Mouse (Mus musculus) forebrain, embryonic 14.5 days (tissue): ENCODE measurements around the gene Mcf2l. TPM values are rescaled to one million over a fixed set of nuclear protein-coding genes. Genes with fewer than 3 reads are reported as not detected.

ENCODE experiments used
- ATAC-seq: fragments of 200-750 bp; cut with Nextera tagmentation; 2 replicates; pipeline ENCODE4 v1.8.0; 2017; ENCODE audit warnings: mild to moderate bottlenecking, moderate library complexity
- DNase-seq: peaks from one replicate; pipeline ENCODE4 v3.0.0-alpha.2; 2015; ENCODE audit warnings: low spot score
- H3K27ac ChIP-seq: fragments of 300-500 bp; sonication (generic); 2 replicates; pipeline ENCODE4 v1.5.1; 2014; ENCODE audit warnings: low read depth, mild to moderate bottlenecking, control low read depth, low read length, moderate library complexity
- H3K27me3 ChIP-seq: fragments of 300-500 bp; sonication (generic); replicated peaks from 2 replicates; pipeline ENCODE4 v1.6.1; 2014; ENCODE audit warnings: low read length, control low read depth, mixed read lengths; ENCODE audit not compliant: control insufficient read depth, insufficient read depth
- H3K36me3 ChIP-seq: fragments of 300-500 bp; sonication (generic); 2 replicates; pipeline ENCODE4 v1.6.1; 2014; ENCODE audit warnings: low read length, control low read depth; ENCODE audit not compliant: control insufficient read depth, insufficient read depth
- H3K4me1 ChIP-seq: fragments of 300-500 bp; sonication (generic); 2 replicates; pipeline ENCODE4 v1.6.1; 2014; ENCODE audit warnings: antibody characterized with exemption, low read length, control low read depth; ENCODE audit not compliant: control insufficient read depth, insufficient read depth
- H3K4me2 ChIP-seq: fragments of 300-500 bp; sonication (generic); 2 replicates; pipeline ENCODE4 v1.6.1; 2014; ENCODE audit warnings: mild to moderate bottlenecking, control low read depth, low read length
- H3K4me3 ChIP-seq: fragments of 300-500 bp; sonication (generic); 2 replicates; pipeline ENCODE4 v1.5.1; 2014; ENCODE audit warnings: low read depth, low read length, control low read depth
- H3K9ac ChIP-seq: fragments of 300-500 bp; sonication (generic); 2 replicates; pipeline ENCODE4 v1.6.1; 2014; ENCODE audit warnings: mild to moderate bottlenecking, low read length, control low read depth, moderate library complexity
- H3K9me3 ChIP-seq: fragments of 300-500 bp; sonication (generic); replicated peaks from 2 replicates; pipeline ENCODE4 v1.6.1; 2016; ENCODE audit warnings: low read length, control low read depth, mixed read lengths; ENCODE audit not compliant: control insufficient read depth
- WGBS: fragments of 180-500 bp; shearing (Covaris S2); extraction: QIAGEN DNeasy Blood & Tissue Kit; methylation state at CpG from one replicate; pipeline ENCODE4 v1.1.7; 2014; 5-methylcytosine and 5-hydroxymethylcytosine counted together
- polyA plus RNA-seq: library from polyadenylated mRNA; unstranded; fragments of >200 nt; fragmentation: Nextera tagmentation; extraction: Ambion mirVana; gene quantifications from 2 replicates; pipeline ENCODE4 v1.2.1, GENCODE M21; 2014

Gene Mcf2l
- polyA plus RNA-seq, 1 experiment from 2014 or later, result 85.2 TPM

- WGBS, result 86% methylated on average over 8 of the region's 8 CpGs
- no peaks in the 10 kb centered on the region for H3K27me3 ChIP-seq
- DNase-seq, result no peak
- H3K27ac ChIP-seq, result no peak overlapping the region
- no peaks in the 10 kb centered on the region for H3K4me1 ChIP-seq
- H3K4me3 ChIP-seq, result no peak overlapping the region
- no peak overlapping the region for H3K9ac ChIP-seq
- ATAC-seq, result no peak
- no peaks in the 10 kb centered on the region for H3K36me3 ChIP-seq
- no peak overlapping the region for H3K4me2 ChIP-seq
- no peaks in the 10 kb centered on the region for H3K9me3 ChIP-seq
These were observed 54.4 kb downstream of the Mcf2l start for GRCm38 (mm10) chr8:12928033-12928432.

DNA sequence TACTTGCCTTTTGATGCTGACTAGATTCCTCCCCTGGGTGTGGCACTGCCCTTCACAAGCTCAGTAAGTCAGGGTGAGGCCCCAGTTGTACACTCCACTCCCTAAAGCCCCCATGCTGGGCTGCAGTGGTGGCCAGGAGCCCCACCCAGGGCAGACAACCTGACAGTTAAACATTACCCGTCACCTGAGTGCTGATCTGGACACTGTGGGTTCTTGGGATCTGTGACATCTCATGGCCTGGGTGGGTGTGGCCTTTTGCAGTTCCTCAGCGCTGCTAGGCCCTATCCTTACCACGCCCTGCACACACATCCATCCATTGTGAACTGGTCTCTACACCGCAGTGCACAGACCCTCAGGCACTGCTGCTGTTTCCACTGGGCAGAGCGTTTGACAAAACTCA, 55.3 kb downstream of the Mcf2l start:
- ATAC-seq, result no peak
- no peaks in the 10 kb centered on the region for H3K4me1 ChIP-seq
- no peaks in the 10 kb centered on the region for H3K27me3 ChIP-seq
- no peak overlapping the region; the same call in 1 of the 2 replicates for H3K27ac ChIP-seq
- DNase-seq, result no peak
- WGBS, result 95% methylated on average over 5 of the region's 5 CpGs
- no peak overlapping the region for H3K9ac ChIP-seq
- no peak overlapping the region for H3K4me3 ChIP-seq
- no peaks in the 10 kb centered on the region for H3K36me3 ChIP-seq
- no peak overlapping the region for H3K4me2 ChIP-seq
- no peaks in the 10 kb centered on the region for H3K9me3 ChIP-seq

DNA sequence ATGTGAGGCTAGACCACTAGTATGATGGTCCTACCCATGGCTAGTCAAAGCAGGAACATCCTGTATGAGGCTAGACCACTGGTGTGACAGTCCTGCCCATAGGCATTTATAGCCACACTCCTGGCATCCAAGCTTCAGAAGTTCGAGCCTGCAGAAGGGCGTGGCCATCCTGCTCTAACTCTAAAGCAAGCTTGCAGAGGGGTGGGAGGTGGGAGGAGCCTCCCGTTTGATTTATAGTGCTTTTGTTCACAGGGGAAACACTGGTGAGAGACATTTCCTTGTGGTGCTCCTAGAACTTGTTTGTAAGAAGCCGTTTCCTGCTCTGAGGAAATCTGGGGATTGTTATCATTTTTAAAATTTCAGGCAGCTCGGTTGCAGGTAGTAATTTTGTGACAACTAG, 56.7 kb downstream of the Mcf2l start:
- Histone ChIP-seq H3K27ac (no peak overlapping the region), H3K4me2 (no peak overlapping the region), H3K27me3 (no peaks in the 10 kb centered on the region), H3K36me3 (no peaks in the 10 kb centered on the region), H3K9ac (no peak overlapping the region), H3K4me1 (no peaks in the 10 kb centered on the region), H3K4me3 (no peak overlapping the region), H3K9me3 (no peaks in the 10 kb centered on the region)
- ATAC-seq, result no peak
- DNase-seq, result no peak
- 46% methylated on average over 5 of the region's 5 CpGs for WGBS

GRCm38 (mm10) chr8:12931426-12931825, 57.8 kb downstream of the Mcf2l start:
- no peak for DNase-seq
- WGBS, result 56% methylated on average over 11 of the region's 11 CpGs
- no peaks in the 10 kb centered on the region for H3K36me3 ChIP-seq
- H3K27me3 ChIP-seq, result no peaks in the 10 kb centered on the region
- no peaks in the 10 kb centered on the region for H3K4me1 ChIP-seq
- H3K27ac ChIP-seq, result no peak overlapping the region
- no peak overlapping the region for H3K4me2 ChIP-seq
- no peak overlapping the region; the same call in 1 of the 2 replicates for H3K9ac ChIP-seq
- H3K4me3 ChIP-seq, result no peak overlapping the region
- ATAC-seq, result no peak
- no peaks in the 10 kb centered on the region for H3K9me3 ChIP-seq

DNA sequence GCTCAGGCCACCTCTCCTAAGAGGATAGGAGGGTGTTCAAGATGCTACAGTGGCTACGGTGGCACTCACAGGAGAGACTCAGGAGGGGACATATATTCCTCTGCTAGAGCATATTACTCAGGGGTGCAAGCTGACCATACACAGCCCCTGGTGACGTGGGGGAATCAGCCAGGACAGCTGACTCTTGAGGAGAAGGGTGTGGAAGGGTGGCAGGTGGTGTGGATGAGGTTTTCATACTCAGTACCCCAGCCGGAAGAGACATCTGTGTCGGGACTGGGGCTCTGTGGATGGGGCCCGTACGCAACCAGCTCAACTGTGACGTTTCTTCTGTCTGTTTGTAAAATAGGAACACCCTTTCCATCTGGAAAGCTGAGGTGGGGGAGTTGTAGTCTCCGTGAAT, 58.9 kb downstream of the Mcf2l start:
- H3K9me3 ChIP-seq, result no peaks in the 10 kb centered on the region
- no peak overlapping the region for H3K9ac ChIP-seq
- no peak for ATAC-seq
- 92% methylated on average over 8 of the region's 8 CpGs for WGBS
- H3K4me2 ChIP-seq, result no peak overlapping the region
- no peaks in the 10 kb centered on the region for H3K4me1 ChIP-seq
- no peak for DNase-seq
- H3K4me3 ChIP-seq, result no peak overlapping the region
- no peaks in the 10 kb centered on the region for H3K36me3 ChIP-seq
- no peaks in the 10 kb centered on the region for H3K27me3 ChIP-seq
- no peak overlapping the region for H3K27ac ChIP-seq

DNA sequence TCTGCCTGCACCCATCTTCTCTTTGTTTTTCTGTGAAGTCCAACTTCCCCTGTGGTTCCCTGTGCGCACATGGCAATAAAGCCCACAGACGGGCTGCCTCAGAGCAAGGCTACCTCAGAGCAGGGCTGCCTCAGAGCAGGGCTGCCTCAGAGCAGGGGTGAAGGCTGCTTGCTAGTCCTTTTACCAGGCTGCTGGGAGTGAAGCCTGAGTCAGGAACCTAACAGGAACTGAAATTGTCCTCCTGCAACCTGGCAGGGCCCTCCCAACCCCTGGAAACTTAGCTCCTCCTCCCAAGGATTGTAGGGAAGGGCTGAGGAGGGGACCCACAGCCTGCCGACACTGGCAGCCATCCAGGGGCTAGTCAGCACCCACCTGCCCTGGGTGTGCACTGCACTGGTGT, 60.2 kb downstream of the Mcf2l start:
- Histone ChIP-seq H3K9me3 (no peaks in the 10 kb centered on the region), H3K4me3 (no peak overlapping the region), H3K36me3 (no peaks in the 10 kb centered on the region), H3K4me1 (no peaks in the 10 kb centered on the region), H3K27ac (no peak overlapping the region), H3K27me3 (no peaks in the 10 kb centered on the region), H3K4me2 (no peak overlapping the region), H3K9ac (no peak overlapping the region)
- DNase-seq (no peak), ATAC-seq (no peak)
- 65% methylated on average over 3 of the region's 3 CpGs for WGBS

DNA sequence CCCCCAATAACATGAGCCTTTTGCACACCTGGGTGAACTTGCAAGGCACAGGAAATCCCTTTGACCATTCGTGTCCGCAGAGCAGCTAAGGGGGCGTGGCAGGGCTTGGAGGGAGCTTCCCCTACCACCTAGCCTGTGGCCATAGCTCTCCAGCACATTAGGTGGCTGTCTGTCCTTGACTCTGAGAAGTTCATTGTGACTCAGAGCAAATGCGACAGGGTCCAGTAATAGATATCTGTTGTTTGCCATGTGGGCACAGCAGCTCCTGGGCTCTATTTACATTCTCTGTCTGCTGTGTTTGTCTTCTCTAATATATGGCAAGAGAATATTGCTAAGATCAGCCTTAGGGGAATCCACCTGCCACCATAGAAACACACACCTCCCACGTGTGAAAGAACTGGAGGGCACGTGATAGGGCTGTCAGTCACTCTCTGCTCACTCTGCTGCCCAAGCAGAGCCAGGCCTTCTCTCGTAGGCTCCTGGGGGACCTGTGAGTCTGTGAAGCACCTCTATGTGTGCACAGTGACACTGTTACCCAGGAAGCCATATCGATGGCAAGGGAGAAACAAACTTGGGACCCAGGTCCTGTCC, 60.9 kb downstream of the Mcf2l start:
- no peak overlapping the region for H3K4me3 ChIP-seq
- H3K27ac ChIP-seq, result no peak overlapping the region
- no peak overlapping the region for H3K4me2 ChIP-seq
- DNase-seq (no peak), ATAC-seq (no peak)
- no peaks in the 10 kb centered on the region for H3K36me3 ChIP-seq
- H3K27me3 ChIP-seq, result no peaks in the 10 kb centered on the region
- H3K4me1 ChIP-seq, result no peaks in the 10 kb centered on the region
- 82% methylated on average over 8 of the region's 8 CpGs for WGBS
- no peak overlapping the region for H3K9ac ChIP-seq
- no peaks in the 10 kb centered on the region for H3K9me3 ChIP-seq

GRCm38 (mm10) chr8:12940549-12940948, 66.9 kb downstream of the Mcf2l start:
- no peaks in the 10 kb centered on the region for H3K36me3 ChIP-seq
- ATAC-seq (no peak), DNase-seq (no peak)
- no peak overlapping the region for H3K4me2 ChIP-seq
- no peak overlapping the region for H3K9ac ChIP-seq
- H3K9me3 ChIP-seq, result no peaks in the 10 kb centered on the region
- 84% methylated on average over 8 of the region's 8 CpGs for WGBS
- H3K4me3 ChIP-seq, result no peak overlapping the region
- H3K27me3 ChIP-seq, result no peaks in the 10 kb centered on the region
- no peaks in the 10 kb centered on the region for H3K4me1 ChIP-seq
- H3K27ac ChIP-seq, result no peak overlapping the region

GRCm38 (mm10) chr8:12941161-12941926, 67.7 kb downstream of the Mcf2l start:
- Histone ChIP-seq H3K4me3 (no peak overlapping the region), H3K27me3 (no peaks in the 10 kb centered on the region), H3K4me2 (no peak overlapping the region), H3K9ac (no peak overlapping the region), H3K4me1 (no peaks in the 10 kb centered on the region), H3K27ac (no peak overlapping the region), H3K9me3 (no peaks in the 10 kb centered on the region), H3K36me3 (no peaks in the 10 kb centered on the region)
- 81% methylated on average over 10 of the region's 10 CpGs for WGBS
- DNase-seq (no peak), ATAC-seq (no peak)
